Mouse (Mus musculus): Measurements from ENCODE around the gene Rbfox3. TPM values are rescaled to one million over a fixed set of nuclear protein-coding genes. Genes with fewer than 3 reads are reported as not detected.

Rbfox3 gene
- polyA plus RNA-seq, 1 experiment, result not detected

DNA sequence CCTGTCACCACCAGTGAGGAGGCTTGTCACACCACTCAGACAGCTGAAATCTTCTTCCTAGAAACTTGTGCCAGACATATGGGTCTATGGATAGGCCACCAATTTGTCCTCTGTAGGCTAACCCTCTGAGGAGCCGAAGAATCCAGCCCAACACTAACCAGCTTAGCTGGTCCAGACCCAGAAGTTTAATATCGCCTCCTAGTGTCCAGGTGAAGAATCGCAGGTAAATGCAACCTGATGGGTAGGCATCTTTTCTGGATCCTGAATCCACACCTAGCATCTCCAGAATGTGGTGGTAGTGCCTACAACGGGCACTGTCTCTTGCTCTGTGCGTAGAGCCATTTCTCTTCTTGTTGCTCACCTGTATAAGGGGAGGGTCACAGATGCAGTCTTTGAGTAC, 391.1 kb downstream of the Rbfox3 start:
- H3K4me2 ChIP-seq (ENCODE audit: low read depth), result no peak overlapping the region
- no peak for TF ChIP-seq TCF12 (IDR thresholded peaks at IDR 0.05; ENCODE audit: insufficient read depth, poor library complexity, severe bottlenecking)
- H3K27me3 ChIP-seq (ENCODE audit: control insufficient read depth, insufficient read depth, insufficient read length), result no peaks in the 10 kb centered on the region
- H3K4me3 ChIP-seq, result no peak overlapping the region
- no peak overlapping the region for H3ac ChIP-seq (ENCODE audit: control insufficient read depth, insufficient read length)
- no peaks in the 10 kb centered on the region for H3K36me3 ChIP-seq (ENCODE audit: control insufficient read depth, insufficient read depth)
- no peaks in the 10 kb centered on the region for H3K79me2 ChIP-seq (ENCODE audit: control insufficient read depth, insufficient read depth)

- TF ChIP-seq MYOG (IDR thresholded peaks at IDR 0.05; ENCODE audit: control insufficient read depth in 1 of 3, insufficient read depth in 1 of 3, insufficient read length in 2 of 3, low read depth in 2 of 3) (no peak), REST (IDR thresholded peaks at IDR 0.05; ENCODE audit: insufficient read depth, insufficient read length) (no peak), E2F4 (IDR thresholded peaks at IDR 0.05; ENCODE audit: insufficient read depth) (no peak), CEBPB (IDR thresholded peaks at IDR 0.05; ENCODE audit: insufficient read depth, poor library complexity, severe bottlenecking) (no peak), SRF (IDR thresholded peaks at IDR 0.05; ENCODE audit: control insufficient read depth, insufficient read length, low read depth) (no peak), USF1 (IDR thresholded peaks at IDR 0.05; ENCODE audit: low read depth) (no peak), POLR2AphosphoS2 (IDR thresholded peaks at IDR 0.05; ENCODE audit: insufficient read length, low read depth) (no peak), TCF12 (IDR thresholded peaks at IDR 0.05; ENCODE audit: insufficient read depth, poor library complexity, severe bottlenecking) (no peak), MAX (IDR thresholded peaks at IDR 0.05; ENCODE audit: low read depth) (no peak), TCF3 (IDR thresholded peaks at IDR 0.05; ENCODE audit: insufficient read length, low read depth) (no peak), MYOD1 (IDR thresholded peaks at IDR 0.05; ENCODE audit: control insufficient read depth in 1 of 3, insufficient read length in 2 of 3, low read depth in 2 of 3) (no peak), POLR2A (IDR thresholded peaks at IDR 0.05; ENCODE audit: insufficient read length, low read depth) (no peak)
- Histone ChIP-seq H3K36me3 (ENCODE audit: control insufficient read depth, insufficient read depth) (no peaks in the 10 kb centered on the region), H3K27me3 (ENCODE audit: control insufficient read depth, insufficient read depth, insufficient read length) (no peaks in the 10 kb centered on the region)
These were observed 392.7 kb downstream of the Rbfox3 start for GRCm38 (mm10) chr11:118518743-118519142.

GRCm38 (mm10) chr11:118517924-118518323, 393.5 kb downstream of the Rbfox3 start:
- Histone ChIP-seq H3K79me2 (ENCODE audit: control insufficient read depth, insufficient read depth) (no peaks in the 10 kb centered on the region), H3K36me3 (ENCODE audit: control insufficient read depth, insufficient read depth) (no peaks in the 10 kb centered on the region), H3K27me3 (ENCODE audit: control insufficient read depth, insufficient read depth, insufficient read length) (no peaks in the 10 kb centered on the region), H3K4me2 (ENCODE audit: low read depth) (peak overlapping the region; percentile 22), H3K4me3 (no peak overlapping the region), H3ac (ENCODE audit: control insufficient read depth, insufficient read length) (no peak overlapping the region)
- TF ChIP-seq CEBPB (IDR thresholded peaks at IDR 0.05; ENCODE audit: insufficient read depth, poor library complexity, severe bottlenecking) (no peak), E2F4 (IDR thresholded peaks at IDR 0.05; ENCODE audit: insufficient read depth) (no peak), POLR2A (IDR thresholded peaks at IDR 0.05; ENCODE audit: insufficient read length, low read depth) (no peak), TCF3 (IDR thresholded peaks at IDR 0.05; ENCODE audit: insufficient read length, low read depth) (no peak), USF1 (IDR thresholded peaks at IDR 0.05; ENCODE audit: low read depth) (no peak), SRF (IDR thresholded peaks at IDR 0.05; ENCODE audit: control insufficient read depth, insufficient read length, low read depth) (no peak), POLR2AphosphoS2 (IDR thresholded peaks at IDR 0.05; ENCODE audit: insufficient read length, low read depth) (no peak), MAX (IDR thresholded peaks at IDR 0.05; ENCODE audit: low read depth) (no peak), REST (IDR thresholded peaks at IDR 0.05; ENCODE audit: insufficient read depth, insufficient read length) (no peak)

More at GRCm38 (mm10) chr11:118518743-118519142, 392.7 kb downstream of the Rbfox3 start:
- H3K4me3 ChIP-seq, result no peak overlapping the region
- H3ac ChIP-seq (ENCODE audit: control insufficient read depth, insufficient read length), result no peak overlapping the region
- H3K4me2 ChIP-seq (ENCODE audit: low read depth), result no peak overlapping the region
- H3K79me2 ChIP-seq (ENCODE audit: control insufficient read depth, insufficient read depth), result no peaks in the 10 kb centered on the region

- no peak overlapping the region for H3ac ChIP-seq (ENCODE audit: control insufficient read depth, insufficient read length)
- TF ChIP-seq MYOD1 (IDR thresholded peaks at IDR 0.05; ENCODE audit: control insufficient read depth in 1 of 3, insufficient read length in 2 of 3, low read depth in 2 of 3), result no peak
- no peak for TF ChIP-seq E2F4 (IDR thresholded peaks at IDR 0.05; ENCODE audit: insufficient read depth)
- TF ChIP-seq MYOG (IDR thresholded peaks at IDR 0.05; ENCODE audit: control insufficient read depth in 1 of 3, insufficient read depth in 1 of 3, insufficient read length in 2 of 3, low read depth in 2 of 3), result no peak
- no peak for TF ChIP-seq MAX (IDR thresholded peaks at IDR 0.05; ENCODE audit: low read depth)
- no peak for TF ChIP-seq POLR2A (IDR thresholded peaks at IDR 0.05; ENCODE audit: insufficient read length, low read depth)
- TF ChIP-seq USF1 (IDR thresholded peaks at IDR 0.05; ENCODE audit: low read depth), result no peak
- TF ChIP-seq REST (IDR thresholded peaks at IDR 0.05; ENCODE audit: insufficient read depth, insufficient read length), result no peak
- TF ChIP-seq CEBPB (IDR thresholded peaks at IDR 0.05; ENCODE audit: insufficient read depth, poor library complexity, severe bottlenecking), result no peak
- no peak for TF ChIP-seq SRF (IDR thresholded peaks at IDR 0.05; ENCODE audit: control insufficient read depth, insufficient read length, low read depth)
- no peak for TF ChIP-seq POLR2AphosphoS2 (IDR thresholded peaks at IDR 0.05; ENCODE audit: insufficient read length, low read depth)
- no peak for TF ChIP-seq TCF12 (IDR thresholded peaks at IDR 0.05; ENCODE audit: insufficient read depth, poor library complexity, severe bottlenecking)
- no peak for TF ChIP-seq TCF3 (IDR thresholded peaks at IDR 0.05; ENCODE audit: insufficient read length, low read depth)
- H3K36me3 ChIP-seq (ENCODE audit: control insufficient read depth, insufficient read depth), result no peaks in the 10 kb centered on the region
- H3K4me3 ChIP-seq, result no peak overlapping the region
- no peak overlapping the region for H3K4me2 ChIP-seq (ENCODE audit: low read depth)
- H3K79me2 ChIP-seq (ENCODE audit: control insufficient read depth, insufficient read depth), result no peaks in the 10 kb centered on the region
- H3K27me3 ChIP-seq (ENCODE audit: control insufficient read depth, insufficient read depth, insufficient read length), result peaks cover 15% of the 10 kb centered on the region
These were observed 399.0 kb downstream of the Rbfox3 start for GRCm38 (mm10) chr11:118512257-118512910.

DNA sequence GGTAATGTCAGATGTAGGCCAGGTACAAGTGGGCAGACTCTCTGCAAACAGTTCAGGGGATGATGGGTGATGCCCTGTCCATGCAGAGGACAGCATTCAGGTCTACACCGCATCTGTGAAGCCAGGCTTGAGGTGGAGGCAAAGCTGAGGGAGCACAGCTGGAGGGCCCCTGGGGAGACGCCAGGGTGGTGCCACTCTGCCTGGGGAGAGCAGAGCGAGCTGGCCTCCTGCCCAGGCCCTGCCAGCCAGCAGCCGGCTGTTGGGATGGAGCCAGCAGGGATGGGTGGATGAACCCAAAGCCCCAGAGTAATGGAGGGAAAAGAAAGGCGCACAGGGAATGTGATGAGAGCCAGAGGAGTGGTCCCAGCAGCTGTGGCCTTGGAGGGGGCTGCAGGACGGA, 399.5 kb downstream of the Rbfox3 start:
- TF ChIP-seq MYOG (IDR thresholded peaks at IDR 0.05; ENCODE audit: control insufficient read depth in 1 of 3, insufficient read depth in 1 of 3, insufficient read length in 2 of 3, low read depth in 2 of 3) (peak in 1 of 3 experiments; percentile 11), MAX (IDR thresholded peaks at IDR 0.05; ENCODE audit: low read depth) (no peak), REST (IDR thresholded peaks at IDR 0.05; ENCODE audit: insufficient read depth, insufficient read length) (no peak), CEBPB (IDR thresholded peaks at IDR 0.05; ENCODE audit: insufficient read depth, poor library complexity, severe bottlenecking) (no peak), TCF3 (IDR thresholded peaks at IDR 0.05; ENCODE audit: insufficient read length, low read depth) (no peak), POLR2AphosphoS2 (IDR thresholded peaks at IDR 0.05; ENCODE audit: insufficient read length, low read depth) (no peak), USF1 (IDR thresholded peaks at IDR 0.05; ENCODE audit: low read depth) (no peak), E2F4 (IDR thresholded peaks at IDR 0.05; ENCODE audit: insufficient read depth) (no peak), SRF (IDR thresholded peaks at IDR 0.05; ENCODE audit: control insufficient read depth, insufficient read length, low read depth) (no peak), POLR2A (IDR thresholded peaks at IDR 0.05; ENCODE audit: insufficient read length, low read depth) (no peak), TCF12 (IDR thresholded peaks at IDR 0.05; ENCODE audit: insufficient read depth, poor library complexity, severe bottlenecking) (no peak), MYOD1 (IDR thresholded peaks at IDR 0.05; ENCODE audit: control insufficient read depth in 1 of 3, insufficient read length in 2 of 3, low read depth in 2 of 3) (peak in 1 of 3 experiments; percentile 34)
- H3K36me3 ChIP-seq (ENCODE audit: control insufficient read depth, insufficient read depth), result no peaks in the 10 kb centered on the region
- no peak overlapping the region for H3K4me2 ChIP-seq (ENCODE audit: low read depth)
- peaks cover 21% of the 10 kb centered on the region for H3K27me3 ChIP-seq (ENCODE audit: control insufficient read depth, insufficient read depth, insufficient read length)
- H3K79me2 ChIP-seq (ENCODE audit: control insufficient read depth, insufficient read depth), result no peaks in the 10 kb centered on the region
- H3K4me3 ChIP-seq, result no peak overlapping the region
- H3ac ChIP-seq (ENCODE audit: control insufficient read depth, insufficient read length), result no peak overlapping the region

Data from myocyte (in vitro differentiated cells).